Mouse (Mus musculus): ENCODE measurements around the gene Itgav. TPM values are rescaled to one million over a fixed set of nuclear protein-coding genes. Genes with fewer than 3 reads are reported as not detected.

Itgav gene
- 32.9 and 47.5 TPM in 2 replicates for polyA plus RNA-seq (2015; fragmentation: Nextera tagmentation; extraction: Ambion mirVana)

DNA sequence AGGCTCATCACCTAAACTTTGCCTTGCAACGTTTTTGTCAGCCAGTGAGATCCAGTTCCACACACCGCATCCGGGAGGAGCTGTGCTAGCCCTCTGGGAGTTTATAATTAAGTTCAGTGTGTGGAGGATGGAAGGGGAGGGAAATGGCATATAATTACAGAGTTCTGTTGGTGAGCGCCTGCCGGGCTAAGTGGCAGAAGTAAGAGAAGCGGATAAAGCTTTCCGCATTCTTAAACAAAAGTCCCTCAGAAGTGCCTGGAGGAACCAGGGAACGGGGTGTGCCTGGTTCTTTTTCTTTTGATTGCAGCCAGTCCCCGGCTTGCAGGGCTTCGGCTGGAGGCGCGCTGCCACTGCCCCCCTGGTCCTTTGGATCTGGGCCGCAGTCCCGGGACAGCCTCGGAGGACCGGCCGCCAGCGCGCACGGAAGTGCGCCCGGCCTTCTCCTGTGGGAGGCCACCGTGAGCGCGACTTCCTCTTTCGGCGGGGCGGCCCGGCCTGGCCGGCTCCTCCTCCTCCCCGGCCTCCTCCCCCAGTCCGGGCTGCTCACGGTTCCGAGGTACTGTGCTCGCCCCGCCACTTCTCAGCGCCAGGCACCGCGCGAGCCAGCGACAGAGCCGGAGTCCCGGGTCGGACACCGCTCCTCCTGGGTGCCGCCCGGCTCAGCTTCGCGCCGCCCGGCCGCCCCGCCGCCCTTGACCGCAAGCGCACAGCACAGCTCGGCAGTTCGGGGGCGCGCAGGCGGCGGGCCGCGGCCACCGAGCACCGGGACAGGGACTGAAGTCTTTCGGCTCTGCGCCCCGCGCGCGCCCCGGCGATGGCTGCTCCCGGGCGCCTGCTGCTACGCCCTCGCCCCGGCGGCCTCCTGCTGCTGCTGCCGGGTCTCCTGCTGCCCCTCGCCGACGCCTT is at the start of gene Itgav:
Gene Itgav, plus strand, starts transcription at position 477 of the 906 bp plus-strand sequence.

DNA sequence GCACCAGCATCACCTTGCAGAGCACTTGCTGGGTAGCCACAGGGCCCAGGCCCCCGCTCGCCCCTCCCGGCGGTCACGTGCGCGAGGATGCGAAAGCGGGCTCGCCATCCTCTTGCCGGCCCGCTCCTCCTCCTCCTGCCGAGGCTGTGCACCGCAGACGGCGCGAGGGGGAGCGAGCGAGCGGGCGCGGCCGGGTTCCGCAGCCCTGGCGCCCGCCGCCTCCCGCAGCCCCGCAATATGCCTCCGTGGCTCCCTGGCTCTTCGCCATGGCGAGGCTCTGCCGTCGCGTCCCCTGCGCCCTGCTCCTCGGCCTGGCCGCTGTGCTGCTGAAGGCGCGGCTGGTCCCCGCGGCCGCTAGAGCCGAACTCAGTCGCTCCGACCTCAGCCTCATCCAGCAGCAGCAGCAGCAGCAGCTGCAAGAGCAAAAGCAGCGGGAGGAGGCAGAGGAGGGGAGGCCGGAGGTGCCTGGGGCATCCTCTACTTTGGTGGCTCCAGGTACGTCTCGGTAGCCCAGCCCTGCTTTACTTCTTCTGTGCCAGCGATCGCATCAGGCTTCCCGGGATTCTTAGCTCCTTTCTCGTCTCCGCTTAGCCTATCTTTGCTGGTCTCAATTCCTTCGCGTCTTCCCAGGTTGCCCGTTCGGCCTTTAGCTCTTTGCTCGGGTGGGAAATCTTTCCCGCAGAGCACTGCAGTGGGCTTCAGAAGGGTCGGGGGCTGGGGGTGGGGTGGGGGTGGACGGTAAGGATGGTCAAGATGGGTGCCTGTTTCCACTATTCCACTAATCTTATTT is 88.5 kb downstream of the Itgav start, which contains the start of gene Fam171b:
Gene Fam171b, plus strand, starts transcription at position 154 of the 790 bp plus-strand sequence.

Other genes with a start within 250 kb of the Itgav start
- 87.6 TPM in 2 replicates for gene Zc3h15, start 80.0 kb upstream of the Itgav start, polyA plus RNA-seq (2015; fragmentation: Nextera tagmentation; extraction: Ambion mirVana)
- 0.24 and 0.26 TPM in 2 replicates for gene Fam171b, start 88.2 kb downstream of the Itgav start, polyA plus RNA-seq (2015; fragmentation: Nextera tagmentation; extraction: Ambion mirVana)
- not detected in 2 replicates for gene Zswim2, start 216.8 kb downstream of the Itgav start, polyA plus RNA-seq (2015; fragmentation: Nextera tagmentation; extraction: Ambion mirVana)
- not detected in 2 replicates for gene Gm13698, start 231.3 kb downstream of the Itgav start, polyA plus RNA-seq (2015; fragmentation: Nextera tagmentation; extraction: Ambion mirVana)
- gene Gm13693, start 237.1 kb downstream of the Itgav start, polyA plus RNA-seq (2015; fragmentation: Nextera tagmentation; extraction: Ambion mirVana): not detected in 2 replicates
- gene Gm13695, start 242.9 kb downstream of the Itgav start, polyA plus RNA-seq (2015; fragmentation: Nextera tagmentation; extraction: Ambion mirVana): not detected in 2 replicates
- gene Gm13696, start 248.7 kb downstream of the Itgav start, polyA plus RNA-seq (2015; fragmentation: Nextera tagmentation; extraction: Ambion mirVana): not detected in 2 replicates

All from spleen, postnatal 0 days (tissue).